In the genomic region with DNA sequence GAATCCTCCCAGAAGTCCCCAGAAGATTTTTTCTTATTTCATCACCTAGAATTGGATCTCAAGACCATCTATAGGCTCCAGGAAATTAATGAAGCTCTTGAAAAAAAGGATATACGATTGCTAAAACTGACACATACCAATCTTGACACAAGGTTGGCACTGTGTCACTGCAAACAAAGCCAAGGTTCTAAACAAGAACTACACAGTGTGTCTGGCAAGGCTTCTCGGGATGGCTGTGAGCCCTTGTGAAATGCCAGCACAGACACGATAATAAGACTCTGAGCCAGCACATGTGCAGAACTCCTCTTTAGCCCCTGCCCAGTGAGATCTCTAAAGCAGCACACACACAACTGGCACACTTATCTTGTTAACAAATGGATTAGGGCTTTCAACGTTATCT, we compare ENCODE assay signal across 12 mouse cellular contexts. TPM values are rescaled to one million over a fixed set of nuclear protein-coding genes. Genes with fewer than 3 reads are reported as not detected.
DNase-seq lines count a peak whose midpoint lies in the region; ATAC-seq and TF ChIP-seq lines count a peak whose summit lies in the region.
"Had no signal": no experiment of that assay in that cellular context is flagged by ENCODE, and none has a peak within 500 bp of the region (broad histone marks: within the 10 kb centered on the region; RNA-seq: fewer than 3 reads in every experiment).

No protein-coding gene starts in this region.

- H3K4me1 ChIP-seq in heart, adult 2 months (ENCODE audit: control insufficient read depth, insufficient read depth, low read length), result peaks cover 2% of the 10 kb centered on the region
- H3K4me1 ChIP-seq in heart, embryonic 12.5 days (replicated peaks), result 0 out of 2 replicates have a peak, but pooled peaks cover 3% of the 10 kb centered on the region
- no peaks in the 10 kb centered on the region for H3K4me1 ChIP-seq in kidney, embryonic 16.5 days (ENCODE audit: insufficient read depth, low read length)
- H3K4me1 ChIP-seq: hindbrain, embryonic 15.5 days; kidney, embryonic 15.5 days had no signal

- H3K36me3 ChIP-seq in heart, adult 2 months (ENCODE audit: control insufficient read depth, insufficient read depth, low read length), result no peaks in the 10 kb centered on the region
- no peaks in the 10 kb centered on the region for H3K36me3 ChIP-seq in heart, embryonic 12.5 days
- no peaks in the 10 kb centered on the region for H3K36me3 ChIP-seq in kidney, embryonic 16.5 days (ENCODE audit: insufficient read depth, low read length)
- H3K36me3 ChIP-seq: hindbrain, embryonic 15.5 days; kidney, embryonic 15.5 days had no signal

- H3K9me3 ChIP-seq in heart, embryonic 12.5 days (replicated peaks), result no peaks in the 10 kb centered on the region
- H3K9me3 ChIP-seq in kidney, embryonic 16.5 days (ENCODE audit: low read length), result no peaks in the 10 kb centered on the region
- H3K9me3 ChIP-seq: hindbrain, embryonic 15.5 days; kidney, embryonic 15.5 days had no signal

- no peak overlapping the region for H3K4me3 ChIP-seq in heart, adult 2 months
- no peak overlapping the region for H3K4me3 ChIP-seq in heart, embryonic 12.5 days
- H3K4me3 ChIP-seq in kidney, embryonic 16.5 days (ENCODE audit: low read length), result no peak overlapping the region
- H3K4me3 ChIP-seq: erythroblast, embryonic 14.5 days; hindbrain, embryonic 15.5 days; kidney, embryonic 15.5 days had no signal

- TF ChIP-seq EP300 in heart, adult 2 months (IDR thresholded peaks at IDR 0.05; ENCODE audit: insufficient read depth, low read depth, low read length), result 0 out of 2 replicates have a peak, but pooled peaks have one; percentile 20

- TF ChIP-seq POLR2A in heart, adult 2 months (IDR thresholded peaks at IDR 0.05; ENCODE audit: insufficient read depth, low read depth, low read length), result no peak

- no peak for TF ChIP-seq CTCF in heart, adult 2 months (IDR thresholded peaks at IDR 0.05)

- peak; percentile 85 to 86 for DNase-seq in cerebellum, postnatal 10 days
- no peak for DNase-seq in cerebellum, adult 9-11 months
- DNase-seq in heart, adult 2 months, result peak; percentile 29 to 63
- DNase-seq in Muller cell, postnatal 12 days (ENCODE audit: inconsistent ontology term), result peak; percentile 17
- peak; percentile 39 to 63 for DNase-seq in heart, postnatal 14 days
- no peak for DNase-seq in c-Kit-positive CD71-positive TER-119-positive erythroid progenitor cells, embryonic 14.5 days (ENCODE audit: low spot score)
- DNase-seq: gastrocnemius, postnatal 14 days had no signal

- 11% methylated on average over 4 of the region's 4 CpGs for WGBS in heart, adult 2 months
- WGBS in heart, embryonic 12.5 days, result 37% methylated on average over 4 of the region's 4 CpGs
- 69% methylated on average over 4 of the region's 4 CpGs for WGBS in kidney, embryonic 16.5 days

- intact Hi-C loops in heart, adult 2 months (cut with DNase I), result no loop called here
- intact Hi-C loops in heart, postnatal 14 days (cut with DNase I), result no loop called here

- no peak overlapping the region for H3K9ac ChIP-seq in heart, adult 2 months (ENCODE audit: low read depth, low read length)
- no peak overlapping the region for H3K9ac ChIP-seq in heart, embryonic 12.5 days
- H3K9ac ChIP-seq in kidney, embryonic 16.5 days (replicated peaks; ENCODE audit: low read length), result no peak overlapping the region
- H3K9ac ChIP-seq: hindbrain, embryonic 15.5 days; kidney, embryonic 15.5 days had no signal

- no peaks in the 10 kb centered on the region for H3K79me2 ChIP-seq in heart, adult 2 months (replicated peaks; ENCODE audit: control insufficient read depth, insufficient read depth, low read length)

- H3K27ac ChIP-seq in heart, adult 2 months, result peak overlapping the region; percentile 10; the same call in 1 of the 2 replicates
- no peak overlapping the region for H3K27ac ChIP-seq in heart, embryonic 12.5 days (ENCODE audit: poor library complexity, severe bottlenecking)
- no peak overlapping the region for H3K27ac ChIP-seq in kidney, embryonic 16.5 days (ENCODE audit: low read length)
- H3K27ac ChIP-seq: hindbrain, embryonic 15.5 days; kidney, embryonic 15.5 days had no signal

- ATAC-seq in heart, embryonic 12.5 days (ENCODE audit: insufficient number of reproducible peaks, low FRiP score), result no peak
- no peak for ATAC-seq in kidney, embryonic 16.5 days (ENCODE audit: low FRiP score, low TSS enrichment)

- H3K27me3 ChIP-seq in heart, adult 2 months (ENCODE audit: control insufficient read depth, insufficient read depth, low read length), result peaks cover 2% of the 10 kb centered on the region; the same call in 1 of the 2 replicates
- 0 out of 2 replicates have a peak, but pooled peaks cover 6% of the 10 kb centered on the region for H3K27me3 ChIP-seq in heart, embryonic 12.5 days (replicated peaks)
- no peaks in the 10 kb centered on the region for H3K27me3 ChIP-seq in kidney, embryonic 16.5 days (ENCODE audit: insufficient read depth, low read length)

- no peak overlapping the region for H3K4me2 ChIP-seq in heart, embryonic 12.5 days
- H3K4me2 ChIP-seq in kidney, embryonic 16.5 days (replicated peaks; ENCODE audit: low read depth, low read length), result no peak overlapping the region
- H3K4me2 ChIP-seq: hindbrain, embryonic 15.5 days; kidney, embryonic 15.5 days had no signal

RNA-seq across cellular contexts. Expression of a gene that starts 28.5 kb away (rescaled TPM):
- total RNA-seq in heart, adult 2 months (2021), result 1 to 10 TPM; 4.3 to 4.9 TPM
- 4.2 and 7.0 TPM in 2 replicates for polyA plus RNA-seq in heart, adult 2 months (2012; rRNA removed)
- 11.0 and 13.3 TPM in 2 replicates for polyA plus RNA-seq in heart, embryonic 12.5 days (2016; fragmentation: Nextera tagmentation; extraction: Ambion mirVana)
- 1 to 10 TPM; 6.8 to 7.1 TPM for total RNA-seq in heart, postnatal 14 days (2021)
- 14.3 and 14.4 TPM in 2 replicates for polyA plus RNA-seq in kidney, embryonic 16.5 days (2015; fragmentation: Nextera tagmentation; extraction: Ambion mirVana)

RNA-seq across cellular contexts. Expression of a gene that starts 35.0 kb away (rescaled TPM):
- 1 to 10 TPM; 5.7 to 7.5 TPM for total RNA-seq in heart, adult 2 months (2021)
- 1.4 and 1.9 TPM in 2 replicates for polyA plus RNA-seq in heart, adult 2 months (2012; rRNA removed)
- polyA plus RNA-seq in heart, embryonic 12.5 days (2016; fragmentation: Nextera tagmentation; extraction: Ambion mirVana), result 9.2 and 11.8 TPM in 2 replicates
- 1 to 10 TPM; 7.2 to 8.6 TPM for total RNA-seq in heart, postnatal 14 days (2021)
- polyA plus RNA-seq in kidney, embryonic 16.5 days (2015; fragmentation: Nextera tagmentation; extraction: Ambion mirVana), result 11.6 and 12.7 TPM in 2 replicates
- polyA plus RNA-seq: erythroblast, embryonic 14.5 days had no signal

Comparison
In these comparisons a context has a peak if more than half of its experiments do, and no peak if none do; other contexts are left out.
1. DNase-seq: peak in cerebellum, postnatal 10 days (2 of 2), heart, adult 2 months (2 of 2), Muller cell, postnatal 12 days (single experiment) and heart, postnatal 14 days (2 of 2); none in cerebellum, adult 9-11 months (single experiment) and c-Kit-positive CD71-positive TER-119-positive erythroid progenitor cells, embryonic 14.5 days (single experiment).